Mouse (Mus musculus): ENCODE measurements around the gene Pomgnt1. TPM values are rescaled to one million over a fixed set of nuclear protein-coding genes. Genes with fewer than 3 reads are reported as not detected.

Gene Pomgnt1
- total RNA-seq, 1 experiment from 2014 or later: 21.2 TPM

DNA sequence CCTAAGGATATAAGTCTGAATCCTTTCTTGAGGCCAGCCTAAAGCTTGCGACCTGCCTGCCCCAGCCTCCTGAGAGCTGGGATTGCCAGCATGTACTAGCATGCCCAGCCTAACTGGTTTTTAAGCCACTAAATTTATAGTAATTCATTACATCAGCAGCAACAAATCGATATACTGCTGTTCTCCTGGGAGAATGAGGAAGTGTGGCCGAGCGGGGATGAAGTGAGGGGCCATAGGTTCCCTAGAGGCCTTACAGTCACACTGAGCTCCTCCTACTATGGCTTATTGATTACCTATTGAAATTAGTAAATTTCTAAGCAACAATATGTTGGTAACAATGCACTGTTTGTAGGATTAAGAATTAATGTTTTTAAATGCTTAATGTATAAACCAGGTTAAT, 9.5 kb downstream of the Pomgnt1 start:
- no peak for ATAC-seq (ENCODE audit: extremely low read depth, insufficient number of reproducible peaks, low FRiP score, poor library complexity, severe bottlenecking)

GRCm38 (mm10) chr4:116134990-116135389, 11.3 kb downstream of the Pomgnt1 start:
- peak; percentile 57 for ATAC-seq (ENCODE audit: extremely low read depth, insufficient number of reproducible peaks, low FRiP score, poor library complexity, severe bottlenecking)

DNA sequence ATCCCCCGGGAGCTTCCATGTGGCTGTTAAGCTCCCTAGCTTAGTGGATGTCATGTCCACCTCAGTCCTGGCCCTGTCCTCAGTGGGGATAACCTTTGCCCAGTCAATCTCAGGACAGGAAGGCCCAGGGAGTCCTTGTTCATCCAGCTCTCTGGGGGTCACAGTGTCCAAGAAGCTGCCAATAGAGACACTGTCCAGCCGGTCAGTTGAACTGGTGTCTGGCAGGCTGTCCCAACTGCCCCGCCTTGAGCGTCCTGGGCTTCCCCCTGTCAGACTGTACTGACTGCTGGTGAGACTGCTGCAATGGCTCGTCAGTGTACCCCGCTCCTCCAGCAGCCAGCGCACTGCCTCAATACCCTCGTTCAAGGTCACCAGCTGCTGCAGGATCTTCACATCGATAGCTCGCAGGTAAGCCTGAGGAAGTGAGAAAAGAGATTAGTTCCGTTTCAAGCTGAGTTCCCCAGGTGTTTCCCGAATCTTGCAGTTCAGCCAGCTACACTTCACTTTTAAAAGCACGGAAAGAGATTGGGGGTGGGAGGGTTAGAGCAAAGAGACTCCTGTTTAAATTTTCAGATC, 13.9 kb downstream of the Pomgnt1 start:
- ATAC-seq (ENCODE audit: extremely low read depth, insufficient number of reproducible peaks, low FRiP score, poor library complexity, severe bottlenecking): peak; percentile 69

DNA sequence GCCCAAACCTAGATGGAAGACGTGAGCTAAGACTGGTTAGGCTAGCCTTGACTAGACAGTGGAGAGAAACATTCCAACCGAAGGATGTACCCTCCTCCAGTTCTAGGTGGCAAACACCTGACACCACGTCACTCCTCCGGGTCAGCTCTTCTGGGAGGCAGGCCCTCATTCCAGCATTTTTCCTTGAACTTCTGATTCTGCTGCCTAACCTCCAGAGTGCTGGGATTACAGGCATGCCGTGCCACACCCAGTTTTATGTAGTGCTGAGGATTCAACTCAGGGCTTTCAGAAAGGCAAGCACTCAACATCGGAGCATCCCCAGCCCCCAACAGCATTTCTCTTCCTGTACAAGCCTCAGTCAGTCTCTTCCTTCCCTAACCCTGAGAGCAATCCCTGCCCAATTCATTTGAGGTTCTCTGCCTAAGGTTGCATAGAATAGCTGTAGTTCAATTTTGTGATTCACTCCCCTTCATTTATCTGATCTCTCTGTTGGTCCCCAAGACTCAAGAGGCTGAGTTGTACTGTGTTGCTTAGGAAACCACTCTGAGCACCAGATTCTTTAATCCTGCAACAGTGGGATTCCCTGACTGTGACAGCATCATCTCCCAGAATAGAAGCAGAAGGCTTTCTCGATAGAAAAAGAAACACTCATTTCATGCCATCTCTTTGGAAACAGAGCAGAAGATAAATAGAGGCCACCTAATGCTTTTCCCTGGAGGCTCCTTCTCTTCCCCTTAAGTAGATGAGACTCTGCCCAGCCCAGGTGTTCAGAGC, 17.3 kb downstream of the Pomgnt1 start:
- ATAC-seq (ENCODE audit: extremely low read depth, insufficient number of reproducible peaks, low FRiP score, poor library complexity, severe bottlenecking): no peak

DNA sequence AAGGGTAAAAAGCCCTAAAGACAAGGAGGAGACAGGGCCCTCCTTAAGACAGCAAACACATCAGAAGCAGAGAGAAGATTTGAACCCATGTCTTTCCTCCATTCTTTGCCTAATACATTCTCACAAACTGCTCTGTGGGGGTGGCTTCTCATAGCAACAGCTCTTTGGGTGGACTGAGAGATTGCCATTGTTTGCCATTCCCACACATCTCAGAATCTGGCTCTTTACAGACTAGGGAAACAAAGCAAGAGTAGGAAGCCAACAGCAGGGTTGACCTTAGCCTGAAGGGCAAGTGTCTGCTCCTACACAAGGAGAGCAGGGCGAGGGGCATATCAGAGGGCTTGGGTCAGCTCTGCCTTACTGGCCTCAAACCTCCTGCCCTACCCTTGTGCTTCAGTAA, 18.1 kb downstream of the Pomgnt1 start:
- no peak for ATAC-seq (ENCODE audit: extremely low read depth, insufficient number of reproducible peaks, low FRiP score, poor library complexity, severe bottlenecking)

GRCm38 (mm10) chr4:116142269-116142668, 18.6 kb downstream of the Pomgnt1 start:
- no peak for ATAC-seq (ENCODE audit: extremely low read depth, insufficient number of reproducible peaks, low FRiP score, poor library complexity, severe bottlenecking)

DNA sequence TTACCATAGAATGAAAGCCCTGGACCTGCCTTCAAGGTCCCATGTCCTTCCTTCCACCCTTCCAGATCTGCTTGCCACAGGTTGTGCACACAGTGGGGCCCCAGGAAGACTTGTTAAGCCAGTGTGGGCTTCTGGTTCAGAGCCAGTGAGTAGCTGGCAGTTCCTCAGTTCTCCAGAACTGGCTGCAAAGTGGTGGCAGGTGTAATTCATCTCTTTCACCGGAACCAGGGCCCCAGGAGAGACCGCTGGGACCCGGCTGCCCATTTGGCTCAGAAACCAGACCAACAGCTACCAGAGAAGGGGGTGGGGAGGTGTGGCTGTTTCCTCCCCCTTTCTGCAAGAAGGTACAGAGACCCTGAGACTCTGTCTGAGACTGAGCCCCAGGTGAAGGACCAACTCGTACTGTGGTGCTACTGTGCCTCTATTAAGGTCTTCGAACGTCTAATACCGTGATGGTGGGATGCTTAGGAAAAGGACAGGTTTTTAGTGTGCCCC, 19.7 kb downstream of the Pomgnt1 start:
- peak; percentile 15; the same call in 1 of the 2 replicates for ATAC-seq (ENCODE audit: extremely low read depth, insufficient number of reproducible peaks, low FRiP score, poor library complexity, severe bottlenecking)

DNA sequence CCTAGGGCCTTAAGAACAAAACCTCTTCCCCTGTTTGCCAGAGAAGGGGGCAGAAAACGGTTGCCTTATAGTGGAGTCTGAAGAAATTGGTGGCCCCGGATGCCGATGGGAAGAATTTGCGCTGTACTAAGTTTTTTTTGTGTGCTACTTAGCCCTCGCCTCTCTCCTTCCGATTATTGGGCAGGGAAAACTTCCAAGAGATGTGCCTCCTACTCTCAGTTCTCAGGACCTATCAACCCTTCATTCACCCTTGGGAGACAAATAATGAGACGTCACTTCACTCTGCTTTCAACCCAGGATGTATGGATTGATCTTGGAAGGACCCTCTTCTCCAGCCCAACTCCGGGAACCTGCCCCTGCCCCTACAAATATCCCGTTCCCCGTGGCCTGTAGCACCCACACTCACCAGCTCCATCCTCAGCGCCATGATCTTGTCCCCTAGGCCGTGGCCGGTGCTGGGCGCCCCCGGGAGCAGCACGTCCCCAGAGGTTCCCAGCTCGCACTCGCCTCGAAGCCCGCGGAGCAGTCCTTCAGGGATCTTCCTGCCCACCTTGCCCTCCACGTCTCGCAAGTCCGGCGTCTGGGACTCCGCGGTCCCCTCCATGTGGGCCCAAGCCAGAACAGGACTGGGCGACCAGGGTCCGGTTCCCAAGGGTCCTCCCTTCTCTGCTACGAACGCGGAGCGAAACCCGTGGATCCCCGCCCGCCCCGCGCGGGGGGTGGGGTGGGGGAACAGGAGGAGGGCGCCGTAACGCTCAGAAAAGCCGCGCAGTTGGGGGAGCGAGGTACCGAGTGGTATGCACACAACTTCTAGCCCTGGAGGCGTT, 20.5 kb downstream of the Pomgnt1 start:
- peak; percentile 23 for ATAC-seq (ENCODE audit: extremely low read depth, insufficient number of reproducible peaks, low FRiP score, poor library complexity, severe bottlenecking)

- no peak for ATAC-seq (ENCODE audit: extremely low read depth, insufficient number of reproducible peaks, low FRiP score, poor library complexity, severe bottlenecking)
Observed at GRCm38 (mm10) chr4:116149812-116150155, 26.1 kb downstream of the Pomgnt1 start.

- ATAC-seq (ENCODE audit: extremely low read depth, insufficient number of reproducible peaks, low FRiP score, poor library complexity, severe bottlenecking): peak; percentile 47; the same call in 1 of the 2 replicates
Observed at GRCm38 (mm10) chr4:116150156-116150861, 26.7 kb downstream of the Pomgnt1 start.

DNA sequence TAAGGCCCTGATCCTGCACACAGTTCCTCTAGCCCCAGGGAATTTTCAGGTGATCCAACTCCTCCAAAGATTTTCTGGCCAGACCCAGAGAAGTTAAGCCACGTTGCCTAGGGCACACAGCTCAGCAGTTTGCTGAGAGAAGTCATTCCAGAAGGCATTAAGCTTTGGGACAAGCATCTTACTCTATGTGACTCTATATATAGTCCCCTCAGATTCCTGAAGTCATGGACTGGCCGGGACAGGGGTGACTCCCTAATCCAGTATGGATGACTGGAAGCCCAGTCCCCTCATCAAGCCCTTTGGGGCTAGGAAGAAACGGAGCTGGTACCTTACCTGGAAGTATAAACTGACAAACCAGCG, 27.2 kb downstream of the Pomgnt1 start:
- ATAC-seq (ENCODE audit: extremely low read depth, insufficient number of reproducible peaks, low FRiP score, poor library complexity, severe bottlenecking): no peak

- no peak for ATAC-seq (ENCODE audit: extremely low read depth, insufficient number of reproducible peaks, low FRiP score, poor library complexity, severe bottlenecking)
Observed at GRCm38 (mm10) chr4:116151238-116151637, 27.6 kb downstream of the Pomgnt1 start, which contains the start of gene Lurap1. Gene Lurap1 (minus strand): TSS chr4:116151338.

- no peak for ATAC-seq (ENCODE audit: extremely low read depth, insufficient number of reproducible peaks, low FRiP score, poor library complexity, severe bottlenecking)
Observed at GRCm38 (mm10) chr4:116152702-116153101, 29.1 kb downstream of the Pomgnt1 start.

DNA sequence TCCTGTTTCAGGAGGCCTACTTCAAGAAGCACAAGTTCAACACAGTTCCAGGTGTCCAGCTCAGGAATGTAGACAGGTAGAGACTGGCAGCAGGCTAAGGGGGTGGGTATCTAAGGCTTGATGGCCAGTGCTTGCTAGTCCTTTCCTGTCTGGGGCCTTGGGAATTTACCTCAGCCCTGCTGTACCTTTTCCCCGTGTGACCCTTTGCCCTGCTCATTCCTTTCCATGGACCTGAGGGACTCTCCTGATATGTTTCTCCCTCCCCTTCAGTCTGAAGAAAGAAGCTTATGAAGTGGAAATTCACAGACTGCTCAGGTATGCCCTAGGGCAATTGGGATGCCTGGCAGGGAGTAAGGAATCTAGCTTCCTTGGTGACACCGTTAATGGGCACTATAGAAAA, 34.2 kb downstream of the Pomgnt1 start:
- no peak for ATAC-seq (ENCODE audit: extremely low read depth, insufficient number of reproducible peaks, low FRiP score, poor library complexity, severe bottlenecking)

DNA sequence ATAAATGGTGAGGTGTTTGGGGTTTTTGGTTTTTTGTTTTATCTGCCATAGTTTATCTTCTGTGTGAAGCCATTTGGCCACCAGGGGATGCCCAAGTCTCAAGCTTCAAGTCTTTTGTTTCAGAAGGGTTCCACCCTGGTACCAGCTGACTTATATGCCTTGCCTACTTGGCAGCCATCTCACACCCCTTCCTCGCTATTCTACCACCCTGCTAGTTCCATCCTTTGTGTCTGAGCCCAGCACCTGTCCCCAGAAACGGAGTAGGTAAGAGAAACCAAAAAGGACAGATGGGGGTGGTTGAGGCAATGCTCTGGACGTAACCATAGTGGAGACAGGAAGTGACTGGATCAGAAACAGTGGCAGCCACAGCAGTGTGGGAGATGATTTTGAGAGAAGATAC, 36.3 kb downstream of the Pomgnt1 start:
- ATAC-seq (ENCODE audit: extremely low read depth, insufficient number of reproducible peaks, low FRiP score, poor library complexity, severe bottlenecking): peak; percentile 31; the same call in 1 of the 2 replicates

- ATAC-seq (ENCODE audit: extremely low read depth, insufficient number of reproducible peaks, low FRiP score, poor library complexity, severe bottlenecking): no peak
Observed at GRCm38 (mm10) chr4:116160769-116161168, 37.1 kb downstream of the Pomgnt1 start.

GRCm38 (mm10) chr4:116162142-116162541, 38.5 kb downstream of the Pomgnt1 start:
- ATAC-seq (ENCODE audit: extremely low read depth, insufficient number of reproducible peaks, low FRiP score, poor library complexity, severe bottlenecking): no peak

DNA sequence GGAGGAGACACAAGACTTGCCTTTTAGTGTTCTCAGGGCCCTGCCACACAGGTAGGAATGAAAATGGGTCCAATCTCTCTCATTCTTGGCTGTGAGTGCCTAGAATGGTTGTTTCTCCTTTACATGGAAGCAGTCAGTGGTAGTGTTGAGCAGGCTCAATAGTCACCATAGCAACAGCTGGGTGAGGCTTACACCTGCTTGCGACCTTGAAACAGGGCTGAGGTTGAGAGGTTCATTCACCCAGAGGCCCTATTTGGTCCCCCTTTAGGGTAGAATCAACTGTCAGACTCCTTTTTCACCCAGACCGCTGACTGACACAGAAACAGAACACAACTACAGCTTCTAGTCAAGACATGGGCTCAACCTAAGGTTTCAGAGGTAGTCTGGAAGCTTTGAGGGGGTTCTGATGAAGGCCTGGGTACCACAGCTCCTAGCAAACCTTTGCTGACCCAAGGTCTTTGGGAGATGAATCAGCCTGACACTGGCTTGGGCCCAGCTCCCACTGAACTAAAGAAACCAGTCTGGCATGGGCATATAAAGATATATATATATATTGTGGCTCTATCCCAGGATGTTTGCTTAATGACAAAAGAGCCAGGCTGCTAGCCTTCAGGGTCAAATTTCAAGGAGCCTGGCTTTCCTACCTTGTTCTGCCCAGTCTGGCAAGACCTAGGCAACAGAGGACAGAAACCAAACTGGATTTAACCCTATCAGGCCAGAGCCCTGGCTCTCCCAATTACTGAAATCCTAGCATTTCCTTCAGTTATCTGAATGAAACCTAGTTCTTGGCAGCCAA, 41.3 kb downstream of the Pomgnt1 start:
- ATAC-seq (ENCODE audit: extremely low read depth, insufficient number of reproducible peaks, low FRiP score, poor library complexity, severe bottlenecking): no peak

Data from neutrophil, adult 5-6 weeks (primary cell).